Mouse (Mus musculus) liver, postnatal 0 days (tissue): ENCODE measurements around the gene Tmem116. TPM values are rescaled to one million over a fixed set of nuclear protein-coding genes. Genes with fewer than 3 reads are reported as not detected.

ENCODE experiments used
- ATAC-seq: fragments of 200-750 bp; cut with Nextera tagmentation; 2 replicates; pipeline ENCODE4 v1.8.0; 2017; ENCODE audit warnings: mild to moderate bottlenecking, moderate library complexity
- DNase-seq: peaks from one replicate; pipeline ENCODE4 v3.0.0-alpha.2; 2016
- H3K27ac ChIP-seq: fragments of 300-500 bp; sonication (generic); 2 replicates; pipeline ENCODE4 v1.5.1; 2014; ENCODE audit warnings: antibody characterized with exemption, moderate library complexity, mild to moderate bottlenecking, low read depth
- H3K27me3 ChIP-seq: fragments of 300-500 bp; sonication (generic); 2 replicates; pipeline ENCODE4 v1.6.1; 2014; ENCODE audit warnings: low read length, control low read depth, mixed read lengths; ENCODE audit not compliant: insufficient read depth
- H3K36me3 ChIP-seq: fragments of 300-500 bp; sonication (generic); replicated peaks from 2 replicates; pipeline ENCODE4 v1.6.1; 2014; ENCODE audit warnings: mild to moderate bottlenecking, control low read depth, low read length, moderate library complexity, mixed read lengths; ENCODE audit not compliant: insufficient read depth
- H3K4me1 ChIP-seq: fragments of 300-500 bp; sonication (generic); 2 replicates; pipeline ENCODE4 v1.6.1; 2014; ENCODE audit warnings: antibody characterized with exemption, mild to moderate bottlenecking, control low read depth; ENCODE audit not compliant: insufficient read depth
- H3K4me2 ChIP-seq: fragments of 300-500 bp; sonication (generic); 2 replicates; pipeline ENCODE4 v1.6.1; 2014; ENCODE audit warnings: low read depth, mild to moderate bottlenecking, low read length, moderate library complexity, mixed read lengths
- H3K4me3 ChIP-seq: fragments of 300-500 bp; sonication (generic); 2 replicates; pipeline ENCODE4 v1.5.1; 2014; ENCODE audit warnings: low read depth, low read length
- H3K9ac ChIP-seq: fragments of 300-500 bp; sonication (generic); replicated peaks from 2 replicates; pipeline ENCODE4 v1.6.1; 2014; ENCODE audit warnings: mild to moderate bottlenecking, moderate library complexity
- H3K9me3 ChIP-seq: fragments of 300-500 bp; sonication (generic); 2 replicates; pipeline ENCODE4 v1.6.1; 2016; ENCODE audit warnings: mild to moderate bottlenecking, control low read depth, low read length, mixed read lengths
- CTCF ChIP-seq: sonication (generic); IDR thresholded peaks from 2 replicates; pipeline ENCODE4 v1.5.1; 2016; ENCODE audit warnings: antibody characterized with exemption, low read depth
- EP300 ChIP-seq: IDR thresholded peaks from 2 replicates; pipeline ENCODE4 v1.6.1; 2016; ENCODE audit warnings: antibody characterized with exemption, low read depth, mild to moderate bottlenecking
- WGBS: fragments of 180-500 bp; shearing (Covaris S2); extraction: QIAGEN DNeasy Blood & Tissue Kit; methylation state at CpG from one replicate; pipeline ENCODE4 v1.1.7; 2014; ENCODE audit not compliant: insufficient replicate concordance; 5-methylcytosine and 5-hydroxymethylcytosine counted together
- polyA plus RNA-seq: library from polyadenylated mRNA; unstranded; fragments of >200 nt; fragmentation: Nextera tagmentation; extraction: Ambion mirVana; gene quantifications from 2 replicates; pipeline ENCODE4 v1.2.1, GENCODE M21; 2015

The Tmem116 gene
- polyA plus RNA-seq, 1 experiment from 2014 or later, result 0.86 TPM

DNA sequence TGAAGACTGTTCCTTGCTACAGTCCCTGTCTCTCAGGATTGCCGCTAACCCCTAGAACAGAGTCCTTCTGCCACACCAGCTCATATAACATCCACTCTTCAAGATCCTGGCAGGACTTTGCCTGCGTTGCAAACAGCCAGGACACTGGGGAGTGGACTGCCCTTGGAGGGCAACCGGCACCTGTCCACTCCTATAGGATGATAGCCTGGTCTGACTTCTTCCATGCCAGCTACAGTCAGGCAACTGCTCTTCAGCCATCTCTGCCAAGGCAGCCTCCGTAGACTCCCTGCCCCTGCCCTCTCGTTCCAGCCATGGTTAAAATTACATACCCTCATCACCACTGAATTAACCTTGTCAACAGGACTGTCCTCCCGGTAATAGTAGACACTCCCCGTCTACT lies 97.5 kb downstream of the Tmem116 start:
- no peak for ATAC-seq
- WGBS, result 81% methylated on average over 7 of the region's 7 CpGs
- Histone ChIP-seq H3K27me3 (no peaks in the 10 kb centered on the region), H3K4me2 (no peak overlapping the region), H3K9ac (no peak overlapping the region), H3K4me1 (peaks cover 5% of the 10 kb centered on the region), H3K27ac (no peak overlapping the region), H3K9me3 (no peaks in the 10 kb centered on the region), H3K4me3 (no peak overlapping the region), H3K36me3 (no peaks in the 10 kb centered on the region)
- TF ChIP-seq EP300, result no peak
- TF ChIP-seq CTCF, result no peak
- DNase-seq, result no peak

DNA sequence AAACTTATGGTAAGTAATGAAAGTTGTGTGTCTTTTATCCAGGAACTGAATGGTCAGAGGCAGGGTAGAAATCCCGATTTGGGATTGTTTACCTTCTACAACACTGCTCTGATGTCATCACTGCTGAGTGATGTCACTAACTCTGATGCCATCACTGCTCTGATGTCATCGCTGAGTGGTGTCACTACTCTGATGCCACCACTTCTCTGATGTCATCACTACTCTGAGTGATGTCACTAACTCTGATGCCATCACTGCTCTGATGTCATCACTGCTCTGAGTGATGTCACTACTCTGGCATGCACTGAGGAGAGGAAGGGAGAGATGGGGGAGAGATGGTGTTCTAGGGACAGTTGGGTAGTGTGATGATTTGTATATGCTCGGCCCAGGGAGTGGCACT lies 110.7 kb downstream of the Tmem116 start:
- Histone ChIP-seq H3K27me3 (no peaks in the 10 kb centered on the region), H3K4me3 (no peak overlapping the region), H3K9ac (no peak overlapping the region), H3K9me3 (no peaks in the 10 kb centered on the region), H3K4me1 (peaks cover 6% of the 10 kb centered on the region; the same call in 1 of the 2 replicates), H3K4me2 (no peak overlapping the region), H3K27ac (no peak overlapping the region), H3K36me3 (peaks cover 5% of the 10 kb centered on the region; the same call in 1 of the 2 replicates)
- TF ChIP-seq CTCF (no peak), EP300 (no peak)
- ATAC-seq (no peak), DNase-seq (no peak)
- 79% methylated on average over 3 of the region's 3 CpGs for WGBS

DNA sequence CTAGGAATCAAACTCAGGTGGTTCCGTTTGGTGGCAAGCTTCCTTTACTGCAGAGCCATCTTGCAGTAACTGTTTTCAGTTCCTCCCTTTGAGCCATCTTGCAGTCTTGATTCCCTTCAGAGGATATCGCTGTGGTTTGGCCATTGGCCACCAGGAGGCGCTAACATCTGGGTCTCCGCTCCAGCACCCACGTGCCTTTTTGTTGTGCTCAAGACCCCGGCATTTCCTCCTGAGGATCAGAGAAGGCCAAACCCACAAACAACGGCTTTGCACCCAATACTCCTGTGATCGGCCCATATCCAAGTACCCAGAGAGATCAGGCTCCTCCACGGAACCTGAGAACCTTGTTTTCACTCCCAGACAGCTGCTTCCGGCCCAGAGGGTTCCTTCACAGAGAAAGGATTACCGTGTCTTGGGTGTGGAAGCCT lies 112.8 kb downstream of the Tmem116 start:
- Histone ChIP-seq H3K36me3 (peaks cover 24% of the 10 kb centered on the region), H3K4me3 (peak overlapping the region; percentile 27; the same call in 1 of the 2 replicates)

DNA sequence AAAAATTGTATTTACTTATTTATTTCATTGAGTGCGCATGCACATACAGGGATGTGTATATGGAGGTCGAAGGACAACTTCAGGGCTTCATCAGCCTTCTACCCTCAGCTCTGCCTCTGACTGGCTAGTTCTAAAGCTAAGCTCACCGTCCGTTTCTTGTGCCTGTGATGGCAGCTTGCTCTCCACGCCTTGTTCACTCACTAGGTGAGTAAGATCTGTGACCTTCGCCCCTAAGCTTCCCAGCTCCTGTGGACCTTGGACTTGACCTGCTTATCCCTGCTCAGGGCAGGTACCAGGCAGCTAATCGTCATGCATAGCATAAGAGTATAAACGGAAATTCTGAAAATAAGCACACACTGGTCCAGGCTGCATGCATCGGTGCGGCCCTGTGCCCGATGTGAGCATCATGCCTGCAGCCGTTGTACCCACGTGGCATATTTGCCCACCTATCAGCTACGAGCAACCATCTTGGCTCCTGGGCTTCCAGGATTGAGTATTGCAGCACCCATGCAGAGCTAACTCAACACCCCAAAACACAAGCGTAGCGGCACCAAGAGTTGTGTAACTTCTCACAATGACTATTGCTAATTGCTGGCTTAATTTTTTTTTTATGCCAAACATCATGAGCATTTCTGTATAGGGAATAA lies 114.5 kb downstream of the Tmem116 start:
- peak; percentile 75 for ATAC-seq
- peak overlapping the region; percentile 50 for H3K27ac ChIP-seq
- H3K36me3 ChIP-seq, result peaks cover 40% of the 10 kb centered on the region
- peaks cover 6% of the 10 kb centered on the region; the same call in 1 of the 2 replicates for H3K4me1 ChIP-seq
- no peaks in the 10 kb centered on the region for H3K27me3 ChIP-seq
- WGBS, result 71% methylated on average over 16 of the region's 16 CpGs
- H3K9ac ChIP-seq, result no peak overlapping the region
- TF ChIP-seq EP300 (no peak), CTCF (no peak)
- no peak overlapping the region for H3K4me2 ChIP-seq
- no peak overlapping the region for H3K4me3 ChIP-seq
- peak; percentile 41 for DNase-seq
- H3K9me3 ChIP-seq, result no peaks in the 10 kb centered on the region

More for the DNA sequence above, 112.8 kb downstream of the Tmem116 start:
- H3K4me2 ChIP-seq, result peak overlapping the region; percentile 60
- WGBS, result 3% methylated on average over 11 of the region's 11 CpGs
- no peaks in the 10 kb centered on the region for H3K9me3 ChIP-seq
- H3K9ac ChIP-seq, result 0 out of 2 replicates have a peak overlapping the region, but pooled peaks have one; percentile 9
- TF ChIP-seq CTCF, result peak; percentile 96
- TF ChIP-seq EP300, result no peak
- H3K27me3 ChIP-seq, result no peaks in the 10 kb centered on the region
- H3K4me1 ChIP-seq, result peaks cover 6% of the 10 kb centered on the region; the same call in 1 of the 2 replicates
- 0 out of 2 replicates have a peak overlapping the region, but pooled peaks have one; percentile 13 for H3K27ac ChIP-seq
- DNase-seq (peak; percentile 90), ATAC-seq (peak; percentile 42)

DNA sequence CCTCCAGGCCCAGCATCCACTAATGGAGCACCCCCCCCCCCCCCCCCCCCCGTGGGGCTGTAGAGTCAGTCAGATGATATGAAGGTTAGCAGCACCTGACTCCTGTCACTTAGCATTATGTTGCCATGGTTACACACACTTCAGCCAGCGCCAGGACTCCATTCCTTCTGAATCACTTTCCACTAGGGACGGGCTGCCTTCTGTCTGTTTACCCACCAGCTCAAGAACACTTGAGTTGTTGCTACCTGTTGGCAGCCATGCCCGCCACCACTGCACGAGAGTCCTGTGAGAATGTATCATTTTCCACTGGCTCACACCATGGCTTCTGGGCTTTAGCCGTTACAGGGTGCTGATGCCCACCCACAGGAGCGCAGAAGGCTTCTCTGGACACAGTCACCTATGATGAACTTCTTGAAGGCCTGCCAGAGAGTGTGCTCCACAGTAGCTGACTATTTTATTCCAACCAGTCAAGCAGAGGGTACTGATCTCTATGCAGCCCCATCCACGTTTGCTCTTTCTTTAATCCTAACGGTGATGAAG lies 118.3 kb downstream of the Tmem116 start:
- no peak for TF ChIP-seq EP300
- TF ChIP-seq CTCF, result no peak
- DNase-seq, result no peak
- Histone ChIP-seq H3K27me3 (no peaks in the 10 kb centered on the region), H3K27ac (no peak overlapping the region), H3K9me3 (no peaks in the 10 kb centered on the region), H3K36me3 (peaks cover 71% of the 10 kb centered on the region), H3K4me1 (peaks cover 4% of the 10 kb centered on the region; the same call in 1 of the 2 replicates), H3K4me2 (no peak overlapping the region), H3K9ac (no peak overlapping the region), H3K4me3 (no peak overlapping the region)
- ATAC-seq, result no peak
- 84% methylated on average over 9 of the region's 9 CpGs for WGBS

DNA sequence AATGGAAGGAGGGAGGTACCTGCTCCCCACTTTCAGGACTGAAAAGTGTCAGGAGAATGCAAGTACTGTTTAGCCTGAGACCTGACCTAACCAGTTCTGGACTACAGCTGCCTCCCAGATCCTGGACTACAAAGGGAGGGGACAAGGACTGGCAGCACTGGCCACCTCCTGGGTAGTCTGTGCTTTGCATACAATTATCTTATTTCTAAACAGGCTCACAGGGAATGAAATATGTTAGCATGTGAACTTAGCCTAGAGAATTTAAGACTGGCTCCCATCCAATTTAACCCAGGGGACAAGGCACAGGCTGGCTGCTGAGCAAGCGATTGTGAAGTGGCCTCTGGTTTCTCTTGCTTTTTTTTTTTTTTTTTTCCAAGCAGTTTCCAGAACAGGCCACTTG lies 119.1 kb downstream of the Tmem116 start:
- no peaks in the 10 kb centered on the region for H3K9me3 ChIP-seq
- TF ChIP-seq CTCF (no peak), EP300 (no peak)
- H3K9ac ChIP-seq, result no peak overlapping the region
- WGBS, result 77% methylated on average over 1 of the region's 1 CpGs
- H3K27me3 ChIP-seq, result no peaks in the 10 kb centered on the region
- peaks cover 75% of the 10 kb centered on the region for H3K36me3 ChIP-seq
- H3K4me3 ChIP-seq, result no peak overlapping the region
- no peaks in the 10 kb centered on the region for H3K4me1 ChIP-seq
- no peak overlapping the region for H3K4me2 ChIP-seq
- ATAC-seq, result no peak
- no peak overlapping the region for H3K27ac ChIP-seq
- no peak for DNase-seq

Other genes starting within 250 kb of the Tmem116 start
- 315 and 325 TPM in 2 replicates for gene Rpl6, start 247.4 kb upstream of the Tmem116 start, polyA plus RNA-seq
- 3.3 and 3.6 TPM in 2 replicates for gene Hectd4, start 231.7 kb upstream of the Tmem116 start, polyA plus RNA-seq
- 28.6 and 30.6 TPM in 2 replicates for gene Trafd1, start 66.3 kb upstream of the Tmem116 start, polyA plus RNA-seq
- 12.5 and 12.9 TPM in 2 replicates for gene Naa25, start 54.0 kb upstream of the Tmem116 start, polyA plus RNA-seq
- gene Erp29, start 613 bp downstream of the Tmem116 start, polyA plus RNA-seq, result 69.4 and 69.7 TPM in 2 replicates
- not detected in 2 replicates for gene Adam1b, start 51.5 kb downstream of the Tmem116 start, polyA plus RNA-seq
- 0.15 and 0.25 TPM in 2 replicates for gene Adam1a, start 93.6 kb downstream of the Tmem116 start, polyA plus RNA-seq
- not detected in 2 replicates for gene Gm42878, start 93.6 kb downstream of the Tmem116 start, polyA plus RNA-seq
- 15.5 and 18.1 TPM in 2 replicates for gene Mapkapk5, start 94.0 kb downstream of the Tmem116 start, polyA plus RNA-seq
- 395 and 411 TPM in 2 replicates for gene Aldh2, start 141.9 kb downstream of the Tmem116 start, polyA plus RNA-seq
- 1.6 and 2.1 TPM in 2 replicates for gene Acad12, start 167.0 kb downstream of the Tmem116 start, polyA plus RNA-seq
- 5.9 and 6.5 TPM in 2 replicates for gene Acad10, start 208.6 kb downstream of the Tmem116 start, polyA plus RNA-seq
- 37.9 and 41.0 TPM in 2 replicates for gene Brap, start 208.7 kb downstream of the Tmem116 start, polyA plus RNA-seq